Mouse (Mus musculus) hematopoietic multipotent progenitor cell, adult 10-12 weeks (in vitro differentiated cells): ENCODE results near the gene 4930404H24Rik. TPM values are rescaled to one million over a fixed set of nuclear protein-coding genes. Genes with fewer than 3 reads are reported as not detected.

Experiments
- polyA plus RNA-seq: library from polyadenylated mRNA; stranded (reverse); fragments of >175 nt; gene quantifications from 2 replicates; pipeline ENCODE4 v1.2.3, GENCODE M21; 2012; ENCODE audit warnings: low replicate concordance

Gene 4930404H24Rik
- polyA plus RNA-seq: not detected in 2 replicates

GRCm38 (mm10) chr2:153492573-153493392 is at the start of gene 4930404H24Rik:
TSS of gene 4930404H24Rik (plus strand) at chr2:153492790.

DNA sequence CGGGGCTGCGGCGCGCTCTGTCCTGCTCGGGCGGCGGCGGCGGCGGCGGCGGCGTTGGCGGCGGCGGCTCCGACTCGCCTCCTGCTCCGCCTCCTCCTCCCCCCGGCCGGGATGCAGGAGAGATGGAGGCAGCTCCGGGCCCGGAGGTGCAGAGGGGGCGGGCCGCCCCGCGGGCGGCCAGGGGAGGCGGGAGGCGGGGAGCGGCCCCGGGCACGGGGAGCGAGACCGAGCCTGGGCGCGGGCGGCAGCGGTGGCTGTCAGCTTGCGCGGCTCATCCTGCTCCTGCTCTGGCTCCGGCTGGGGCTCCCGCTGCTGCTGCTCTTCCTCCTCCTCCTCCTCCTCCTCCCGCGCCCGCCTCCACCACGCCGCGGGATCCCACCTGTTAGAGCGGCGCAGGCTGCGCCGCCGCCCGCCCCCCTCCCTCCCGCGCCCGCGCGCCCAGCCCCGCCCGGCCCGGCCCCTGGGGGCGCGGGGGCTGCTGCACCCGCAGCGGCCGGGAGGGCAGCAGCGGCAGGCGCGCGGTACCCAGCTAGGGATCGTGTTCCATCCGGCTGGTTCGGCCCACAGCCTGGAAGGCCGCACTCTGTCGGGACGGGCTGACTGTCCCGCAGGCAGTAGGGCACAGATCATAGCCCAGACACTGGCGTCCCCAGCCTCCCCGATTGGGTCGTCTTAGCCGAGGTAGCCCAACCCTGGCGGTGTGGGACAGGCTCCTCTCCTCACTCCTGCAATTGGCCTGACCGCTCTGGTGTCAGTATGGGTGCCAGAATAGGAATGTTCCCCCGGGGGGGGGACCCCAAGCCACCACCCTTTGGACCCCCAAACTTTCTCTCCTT is 37.6 kb downstream of the 4930404H24Rik start, which contains the start of gene Nol4l:
TSS of gene Nol4l (minus strand) at position 41 of the 836 bp plus-strand sequence.

Other genes starting within 250 kb of the 4930404H24Rik start
- 3.9 and 4.8 TPM in 2 replicates for gene Kif3b, start 201.4 kb upstream of the 4930404H24Rik start, polyA plus RNA-seq
- 12.8 and 23.1 TPM in 2 replicates for gene Asxl1, start 147.0 kb upstream of the 4930404H24Rik start, polyA plus RNA-seq
- 1.3 and 1.7 TPM in 2 replicates for gene Nol4l, start 37.2 kb downstream of the 4930404H24Rik start, polyA plus RNA-seq
- 24.0 and 26.3 TPM in 2 replicates for gene Commd7, start 140.0 kb downstream of the 4930404H24Rik start, polyA plus RNA-seq
- 2.2 and 5.8 TPM in 2 replicates for gene Dnmt3b, start 156.7 kb downstream of the 4930404H24Rik start, polyA plus RNA-seq
- gene Dnmt3c, start 203.9 kb downstream of the 4930404H24Rik start, polyA plus RNA-seq: not detected in 2 replicates
- gene Mapre1, start 248.5 kb downstream of the 4930404H24Rik start, polyA plus RNA-seq: 2.0 and 4.0 TPM in 2 replicates